Mouse (Mus musculus) ES-E14 (cell line): ENCODE measurements around the gene Rdh19. TPM values are rescaled to one million over a fixed set of nuclear protein-coding genes. Genes with fewer than 3 reads are reported as not detected.
"Not testable (repeated sequence)": the region's sequence is repeated elsewhere in the genome, so short reads cannot be mapped to it uniquely, and the experiment has no call there.

Source experiments
- DNase-seq: peaks from one replicate; pipeline ENCODE4 v3.0.0-alpha.2; 2013; ENCODE audit warnings: low read depth, low spot score
- H3K27ac ChIP-seq: 2 replicates; pipeline ENCODE4 v1.5.1; 2012; ENCODE audit warnings: low read depth, mild to moderate bottlenecking, low read length, moderate library complexity, mixed read lengths; ENCODE audit not compliant: poor library complexity, insufficient read depth, severe bottlenecking
- H3K36me3 ChIP-seq: 2 replicates; pipeline ENCODE4 v1.6.1; 2012; ENCODE audit warnings: mild to moderate bottlenecking, low read length, moderate library complexity, mixed read lengths; ENCODE audit not compliant: control insufficient read depth, poor library complexity, insufficient read depth, severe bottlenecking
- H3K4me1 ChIP-seq, 2 experiments: fragments of 150-350 bp in 1 of 2; sonication (generic) in 1 of 2; 2 replicates each; pipeline ENCODE4 v1.6.1; 2012; ENCODE audit warnings: low read length in 2 of 2, mild to moderate bottlenecking in 1 of 2, mixed read lengths in 1 of 2; ENCODE audit not compliant: control insufficient read depth in 2 of 2, insufficient read depth in 2 of 2, poor library complexity in 1 of 2
- H3K4me3 ChIP-seq, 2 experiments: fragments of 150-350 bp in 1 of 2; sonication (generic) in 1 of 2; 2 replicates each; pipeline ENCODE4 v1.5.1; 2012; ENCODE audit warnings: low read length in 2 of 2, low read depth in 1 of 2, mild to moderate bottlenecking in 1 of 2, mixed read lengths in 1 of 2; ENCODE audit not compliant: insufficient read depth in 1 of 2, poor library complexity in 1 of 2, severe bottlenecking in 1 of 2
- H3K9ac ChIP-seq: 2 replicates; pipeline ENCODE4 v1.6.1; 2012; ENCODE audit warnings: low read depth, mild to moderate bottlenecking, low read length, mixed read lengths; ENCODE audit not compliant: poor library complexity, insufficient read depth, severe bottlenecking
- H3K9me3 ChIP-seq: fragments of 150-350 bp; sonication (generic); 2 replicates; pipeline ENCODE4 v1.6.1; 2012; ENCODE audit warnings: low read depth, mild to moderate bottlenecking, low read length; ENCODE audit not compliant: control insufficient read depth, insufficient read depth
- CHD2 ChIP-seq: IDR thresholded peaks from 2 replicates; pipeline ENCODE4 v1.6.1; 2014; ENCODE audit warnings: mild to moderate bottlenecking, low read depth, low read length, inconsistent platforms
- HCFC1 ChIP-seq: IDR thresholded peaks from 2 replicates; pipeline ENCODE4 v1.6.1; 2012; ENCODE audit warnings: low read length, inconsistent platforms, borderline replicate concordance; ENCODE audit not compliant: insufficient read depth
- MAFK ChIP-seq: IDR thresholded peaks from 2 replicates; pipeline ENCODE4 v1.6.1; 2014; ENCODE audit warnings: mild to moderate bottlenecking, low read depth, low read length, inconsistent platforms; ENCODE audit not compliant: insufficient read depth
- ZC3H11A ChIP-seq: IDR thresholded peaks from 2 replicates; pipeline ENCODE4 v1.6.1; 2012; ENCODE audit warnings: low read depth, mild to moderate bottlenecking, inconsistent platforms, low read length, borderline replicate concordance
- ZNF384 ChIP-seq: IDR thresholded peaks from 2 replicates; pipeline ENCODE4 v1.6.1; 2012; ENCODE audit warnings: low read depth, low read length, inconsistent platforms
- in situ Hi-C, 2 experiments: fragments of 600-800 bp; cut with MboI; formaldehyde crosslinking; loops; one replicate each; pipeline ENCODE4 v1.15.1; 2025; ENCODE audit warnings: low sequenced_read_pairs in 2 of 2, inconsistent platforms in 1 of 2; ENCODE audit not compliant: unreplicated experiment in 2 of 2
- total RNA-seq: library from RNA; depleted of rRNA; stranded (reverse); fragments of 300-350 nt; gene quantifications from 2 replicates; pipeline ENCODE4 v1.2.3, GENCODE M21; 2012

Rdh19 gene
- total RNA-seq, 1 experiment, result not detected

DNA sequence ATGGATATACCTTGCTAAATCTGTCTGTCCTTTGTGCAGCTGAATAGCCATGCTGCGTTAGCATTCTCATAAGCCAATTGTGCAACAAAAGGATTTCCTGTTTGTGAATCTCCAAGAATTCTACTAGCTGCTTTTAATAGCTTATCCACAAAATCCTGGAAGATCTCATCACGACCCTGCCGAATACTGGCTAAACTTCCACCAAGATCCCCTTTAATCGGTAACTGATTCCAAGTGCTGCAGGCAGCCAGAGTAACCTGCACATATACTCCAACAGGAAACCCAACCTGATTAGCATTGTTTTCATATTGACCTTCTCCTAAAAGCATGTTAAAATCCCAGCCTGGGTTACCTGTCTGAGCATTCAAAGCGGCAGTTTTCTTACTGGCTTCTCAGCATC, 14.4 kb upstream of the Rdh19 start:
- H3K36me3 ChIP-seq, result no peaks in the 10 kb centered on the region
- no peaks in the 10 kb centered on the region for H3K9me3 ChIP-seq
- H3K4me3 ChIP-seq, result no peak overlapping the region
- in situ Hi-C loops, result no loop called here
- H3K27ac ChIP-seq, result no peak overlapping the region
- DNase-seq, result no peak
- no peak overlapping the region for H3K9ac ChIP-seq
- no peaks in the 10 kb centered on the region for H3K4me1 ChIP-seq
- TF ChIP-seq CHD2 (no peak), ZC3H11A (no peak), ZNF384 (no peak), HCFC1 (no peak), MAFK (no peak)

DNA sequence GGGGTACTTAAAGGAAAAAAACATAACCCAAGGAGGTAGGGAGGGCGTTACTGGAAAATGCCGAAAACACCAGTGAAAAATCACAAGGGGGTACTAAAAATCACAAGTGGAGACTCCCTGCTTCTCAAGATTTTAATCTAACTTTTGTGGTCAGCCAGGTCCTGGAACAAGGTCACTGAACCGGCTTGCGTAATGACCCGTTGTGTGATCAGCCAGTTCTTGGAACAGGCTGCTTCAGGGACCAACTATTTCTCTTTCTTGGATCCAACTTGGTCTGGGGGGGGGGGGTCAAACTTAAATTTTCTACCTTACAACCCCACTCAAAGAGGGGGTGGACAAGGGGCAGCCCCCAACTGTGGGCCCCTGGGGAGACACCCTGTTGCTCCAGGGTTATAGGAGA, 11.9 kb upstream of the Rdh19 start:
- DNase-seq, H3K9ac ChIP-seq, H3K4me3 ChIP-seq, H3K27ac ChIP-seq, H3K36me3 ChIP-seq, in situ Hi-C loops, H3K9me3 ChIP-seq, H3K4me1 ChIP-seq: not testable (repeated sequence)

DNA sequence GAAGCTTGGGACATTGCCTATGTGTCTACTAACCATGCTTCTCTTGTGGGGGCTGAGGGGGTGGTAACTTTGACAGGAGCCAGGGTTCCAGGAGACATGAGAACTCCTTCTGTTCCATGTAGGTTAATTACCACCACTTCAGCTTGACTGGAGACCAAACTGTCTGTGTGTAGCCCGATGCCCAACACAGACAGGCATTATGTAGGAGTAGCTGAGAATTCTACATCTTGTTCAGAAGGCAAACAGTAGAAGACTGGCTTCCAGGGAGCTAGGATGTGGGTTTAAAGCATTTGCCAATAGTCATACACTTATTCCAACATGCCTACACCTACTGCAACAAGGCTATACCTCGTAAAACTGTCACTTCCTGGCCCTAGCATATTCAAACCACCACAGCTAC, 11.2 kb upstream of the Rdh19 start:
- TF ChIP-seq ZNF384 (no peak), HCFC1 (no peak), ZC3H11A (no peak), MAFK (no peak), CHD2 (no peak)
- DNase-seq, result no peak
- Histone ChIP-seq H3K4me1 (no peaks in the 10 kb centered on the region), H3K27ac (no peak overlapping the region), H3K9me3 (no peaks in the 10 kb centered on the region), H3K36me3 (no peaks in the 10 kb centered on the region), H3K4me3 (no peak overlapping the region), H3K9ac (no peak overlapping the region)
- in situ Hi-C loops, result no loop called here

DNA sequence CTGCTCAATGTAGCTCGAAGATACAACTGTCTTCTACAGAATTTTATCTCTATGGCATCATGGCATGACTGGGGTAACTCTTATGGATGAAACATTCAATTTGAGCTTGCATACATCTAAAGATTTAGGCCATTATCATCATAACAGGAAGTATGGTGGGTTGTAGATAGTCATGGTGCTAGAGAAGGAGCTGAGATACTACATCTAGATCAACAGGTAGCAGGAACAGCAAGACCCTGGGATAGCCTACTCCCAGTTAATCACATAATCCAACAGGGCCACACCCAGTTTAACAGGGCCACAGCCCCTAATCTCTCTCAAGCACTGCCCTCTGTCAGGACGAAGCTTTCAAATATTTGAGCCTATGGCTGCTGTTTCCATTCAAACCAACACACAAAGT, 9.0 kb upstream of the Rdh19 start:
- no peak overlapping the region for H3K27ac ChIP-seq
- no peak for DNase-seq
- TF ChIP-seq ZC3H11A (no peak), MAFK (no peak), CHD2 (no peak), ZNF384 (no peak), HCFC1 (no peak)
- H3K4me3 ChIP-seq, result no peak overlapping the region
- no peaks in the 10 kb centered on the region for H3K36me3 ChIP-seq
- H3K9me3 ChIP-seq, result no peaks in the 10 kb centered on the region
- no peaks in the 10 kb centered on the region for H3K4me1 ChIP-seq
- in situ Hi-C loops, result no loop called here
- H3K9ac ChIP-seq, result no peak overlapping the region

DNA sequence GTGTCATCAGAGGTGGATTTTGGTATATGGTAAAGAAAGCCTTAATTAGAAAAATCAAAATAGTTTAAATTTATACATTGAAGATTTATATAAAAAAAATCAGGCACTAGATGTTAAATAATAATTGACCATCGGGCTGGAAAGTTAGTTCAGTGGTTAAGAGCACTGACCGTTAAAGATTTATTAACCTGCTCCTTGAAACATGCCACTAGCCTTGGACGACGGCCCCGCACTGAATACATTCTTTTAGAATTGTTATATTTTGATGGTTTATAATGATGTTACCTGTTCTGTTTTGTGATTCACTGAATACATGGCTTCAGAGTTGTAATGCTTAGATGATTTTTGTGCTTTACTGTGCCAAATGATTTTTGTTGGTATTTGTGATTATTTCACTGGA, 3.8 kb upstream of the Rdh19 start:
- H3K9ac ChIP-seq, DNase-seq, H3K9me3 ChIP-seq, H3K4me1 ChIP-seq, in situ Hi-C loops, H3K27ac ChIP-seq, H3K4me3 ChIP-seq, H3K36me3 ChIP-seq: not testable (repeated sequence)
